Mouse (Mus musculus) testis, adult 2 months (tissue): ENCODE measurements at regions not wholly inside any gene's neighbourhood (a gene's known extent, or its start where the extent isn't known, plus 50 kb on each side); places are given as distances from the start of the nearest gene placed in this dataset.

Experiments
- H3K27ac ChIP-seq: fragments of 200-500 bp; 2 replicates; pipeline ENCODE4 v1.5.1; 2012; ENCODE audit warnings: low read depth, low read length; ENCODE audit not compliant: control insufficient read depth, insufficient read depth
- H3K27me3 ChIP-seq: fragments of 200-500 bp; 2 replicates; pipeline ENCODE4 v1.6.1; 2012; ENCODE audit warnings: mild to moderate bottlenecking, low read length, moderate library complexity; ENCODE audit not compliant: control insufficient read depth, insufficient read depth
- H3K36me3 ChIP-seq: fragments of 200-500 bp; 2 replicates; pipeline ENCODE4 v1.6.1; 2012; ENCODE audit warnings: mild to moderate bottlenecking, low read length; ENCODE audit not compliant: control insufficient read depth, insufficient read depth
- H3K4me1 ChIP-seq: fragments of 200-500 bp; 2 replicates; pipeline ENCODE4 v1.6.1; 2012; ENCODE audit warnings: low read length; ENCODE audit not compliant: control insufficient read depth, insufficient read depth
- H3K4me3 ChIP-seq: fragments of 200-500 bp; 2 replicates; pipeline ENCODE4 v1.5.1; 2012; ENCODE audit warnings: low read depth, mild to moderate bottlenecking, low read length, moderate library complexity, mixed read lengths; ENCODE audit not compliant: control insufficient read depth
- CTCF ChIP-seq: fragments of 200-500 bp; IDR thresholded peaks from 2 replicates; pipeline ENCODE4 v1.5.1; 2012; ENCODE audit warnings: low read depth, mild to moderate bottlenecking, inconsistent platforms, low read length, moderate library complexity; ENCODE audit not compliant: control insufficient read depth, insufficient read depth, insufficient replicate concordance
- POLR2A ChIP-seq: fragments of 200-500 bp; IDR thresholded peaks from 2 replicates; pipeline ENCODE4 v1.6.1; 2012; ENCODE audit warnings: low read depth, mild to moderate bottlenecking, inconsistent platforms, low read length, moderate library complexity; ENCODE audit not compliant: control insufficient read depth

GRCm38 (mm10) chr17:45889451-45889850 lies 142.7 kb downstream of the Vegfa start:
- TF ChIP-seq POLR2A (no peak), CTCF (no peak)
- Histone ChIP-seq H3K4me1 (peaks cover 16% of the 10 kb centered on the region), H3K27me3 (no peaks in the 10 kb centered on the region), H3K4me3 (no peak overlapping the region), H3K27ac (no peak overlapping the region), H3K36me3 (no peaks in the 10 kb centered on the region)

DNA sequence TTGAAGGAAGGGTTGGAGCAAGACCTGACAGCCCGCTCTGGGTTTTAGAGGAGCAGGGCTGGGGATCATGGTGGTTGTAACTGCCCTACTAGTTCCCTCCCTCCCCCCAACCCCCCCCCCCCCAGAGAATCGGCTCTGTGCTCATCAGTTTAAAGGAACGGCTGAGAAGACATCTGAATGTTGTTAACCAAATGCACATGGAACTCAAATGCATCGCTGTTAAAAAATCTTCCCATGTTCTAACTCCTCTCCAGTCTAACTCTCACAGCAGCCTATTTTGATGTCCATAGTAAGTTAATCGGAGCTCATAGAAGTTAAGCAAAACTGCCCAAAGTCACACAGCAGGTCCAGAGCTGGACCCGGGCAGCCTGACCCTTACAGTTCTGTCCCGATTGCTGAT lies 143.1 kb downstream of the Vegfa start:
- Histone ChIP-seq H3K4me3 (no peak overlapping the region), H3K4me1 (peaks cover 16% of the 10 kb centered on the region), H3K27ac (no peak overlapping the region), H3K36me3 (no peaks in the 10 kb centered on the region), H3K27me3 (no peaks in the 10 kb centered on the region)
- TF ChIP-seq POLR2A = no peak
- TF ChIP-seq CTCF = no peak

GRCm38 (mm10) chr17:45886420-45887049 lies 145.6 kb downstream of the Vegfa start:
- Histone ChIP-seq H3K27ac (no peak overlapping the region), H3K4me3 (no peak overlapping the region), H3K4me1 (peaks cover 16% of the 10 kb centered on the region), H3K36me3 (no peaks in the 10 kb centered on the region), H3K27me3 (no peaks in the 10 kb centered on the region)
- TF ChIP-seq CTCF = no peak
- TF ChIP-seq POLR2A = no peak

DNA sequence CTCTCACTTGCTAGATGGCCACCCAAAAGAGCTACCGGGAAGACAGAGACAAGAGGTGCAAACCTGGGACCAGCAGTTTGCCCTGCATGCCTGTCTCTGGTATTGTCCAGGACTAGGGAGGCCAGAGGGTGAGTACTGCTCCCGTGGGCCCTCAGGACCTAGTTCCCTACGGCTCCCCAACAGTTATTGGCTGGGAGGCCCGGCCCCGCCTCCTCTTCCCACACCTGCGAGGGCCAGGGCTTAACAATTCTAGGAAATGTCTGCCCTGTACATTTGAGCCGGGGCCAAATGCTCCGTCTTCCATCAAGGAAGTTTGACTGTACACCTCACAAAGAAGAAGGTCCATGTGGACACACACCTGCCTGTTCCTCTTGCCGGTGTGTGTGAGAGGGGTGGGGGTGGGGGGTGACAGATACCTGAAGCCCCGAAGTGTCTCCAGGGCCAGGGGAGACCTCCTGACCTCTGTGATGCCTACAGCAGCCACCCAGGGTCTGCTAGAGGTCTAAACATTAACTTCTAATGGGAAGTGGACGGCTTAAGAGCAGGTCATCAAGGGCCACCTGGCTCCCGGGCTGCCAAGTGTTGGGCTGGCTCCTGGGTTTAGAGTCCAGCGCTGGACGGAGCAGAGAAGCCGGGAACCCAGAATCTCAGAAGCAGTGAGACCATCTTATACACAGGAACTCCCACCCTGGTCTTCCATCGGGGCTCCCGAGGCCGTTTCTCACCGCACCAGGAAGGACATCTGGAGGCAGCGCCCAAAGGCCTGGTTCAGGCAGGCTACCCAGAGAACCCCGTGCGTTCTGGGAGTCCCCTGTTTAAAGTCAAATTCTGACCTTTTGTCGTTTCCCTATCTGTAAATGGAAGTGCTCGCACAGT lies 146.5 kb downstream of the Vegfa start:
- H3K27me3 ChIP-seq = no peaks in the 10 kb centered on the region
- no peak overlapping the region for H3K27ac ChIP-seq
- no peaks in the 10 kb centered on the region for H3K36me3 ChIP-seq
- no peak for TF ChIP-seq CTCF
- no peak for TF ChIP-seq POLR2A
- H3K4me3 ChIP-seq = no peak overlapping the region
- H3K4me1 ChIP-seq = peaks cover 16% of the 10 kb centered on the region

DNA sequence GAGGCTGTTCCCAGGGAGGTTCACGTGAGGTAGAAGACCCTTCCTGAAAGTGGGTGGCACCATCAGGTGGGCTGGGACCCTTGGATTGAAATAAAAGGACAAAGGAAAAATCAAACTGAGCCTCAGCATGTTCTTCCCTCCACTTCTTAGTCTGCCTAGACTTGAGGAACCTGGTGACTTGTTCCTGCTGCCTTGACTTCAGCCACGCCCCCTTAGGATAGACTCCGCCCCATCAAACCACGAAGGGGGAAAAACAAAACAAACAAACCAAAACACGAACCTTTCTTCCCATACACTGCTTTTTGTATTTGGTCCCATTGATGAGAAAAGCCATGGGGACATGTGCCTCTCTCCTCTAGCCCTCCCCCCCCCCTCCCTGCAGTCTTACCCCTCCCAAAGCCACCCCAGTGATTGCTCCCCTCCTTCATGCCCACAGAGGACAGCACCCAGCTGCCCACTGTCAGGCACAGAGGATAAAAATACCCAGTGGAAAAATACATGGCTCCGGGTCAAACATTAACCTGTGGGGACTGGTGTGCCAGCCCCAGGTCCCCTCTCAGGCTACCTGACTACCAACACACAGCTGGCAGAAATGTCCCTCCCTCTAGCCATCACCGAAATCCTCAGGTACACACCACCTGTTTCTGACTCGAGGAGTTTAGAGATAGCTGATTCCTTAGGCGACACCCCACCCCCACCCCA lies 148.0 kb downstream of the Vegfa start:
- no peak overlapping the region for H3K27ac ChIP-seq
- no peaks in the 10 kb centered on the region for H3K27me3 ChIP-seq
- TF ChIP-seq CTCF (no peak), POLR2A (no peak)
- no peak overlapping the region for H3K4me3 ChIP-seq
- no peaks in the 10 kb centered on the region for H3K36me3 ChIP-seq
- peaks cover 16% of the 10 kb centered on the region for H3K4me1 ChIP-seq

DNA sequence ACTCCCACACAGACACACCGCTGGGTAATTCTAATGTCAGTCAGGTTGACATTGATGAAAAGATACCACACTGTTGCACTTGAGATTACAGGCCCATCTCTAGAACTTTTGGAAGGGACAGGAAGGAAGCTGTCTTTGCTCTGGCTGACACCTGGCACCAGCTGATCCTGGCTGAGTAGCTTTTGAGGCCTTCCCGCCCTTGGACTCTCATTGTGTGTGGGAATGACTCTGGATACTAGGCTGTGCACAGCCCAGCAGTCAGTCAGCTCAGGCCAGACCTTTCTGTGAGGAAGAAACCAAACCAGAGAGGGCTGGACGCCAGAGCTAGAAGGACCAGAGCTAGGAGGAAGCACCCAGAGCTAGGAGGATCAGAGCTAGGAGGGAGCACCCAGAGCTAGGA lies 149.0 kb upstream of the 1600014C23Rik start:
- TF ChIP-seq CTCF (no peak), POLR2A (no peak)
- Histone ChIP-seq H3K27me3 (no peaks in the 10 kb centered on the region), H3K27ac (no peak overlapping the region), H3K36me3 (no peaks in the 10 kb centered on the region), H3K4me3 (no peak overlapping the region), H3K4me1 (peaks cover 16% of the 10 kb centered on the region)

GRCm38 (mm10) chr17:45881284-45881683 lies 147.6 kb upstream of the 1600014C23Rik start:
- no peaks in the 10 kb centered on the region for H3K36me3 ChIP-seq
- peak overlapping the region; percentile 2; the same call in 1 of the 2 replicates for H3K4me3 ChIP-seq
- H3K4me1 ChIP-seq = peaks cover 9% of the 10 kb centered on the region
- H3K27ac ChIP-seq = no peak overlapping the region
- H3K27me3 ChIP-seq = no peaks in the 10 kb centered on the region
- TF ChIP-seq POLR2A (no peak), CTCF (no peak)
